Mouse (Mus musculus) CH12.LX (cell line): ENCODE data around the gene Pou2f1.

Source experiments
- CTCF ChIP-seq, 2 experiments: IDR thresholded peaks in 1 of 2; conservative IDR thresholded peaks in 1 of 2; 2 replicates each; pipeline ENCODE4 v1.5.1; 2011 to 2012; ENCODE audit warnings: low read depth in 2 of 2, low read length in 2 of 2, improper control_type of control experiment in 1 of 2, inconsistent platforms in 1 of 2, mild to moderate bottlenecking in 1 of 2, moderate library complexity in 1 of 2
- EP300 ChIP-seq: IDR thresholded peaks from 2 replicates; pipeline ENCODE4 v1.6.1; 2011; ENCODE audit warnings: low read length, improper control_type of control experiment
- HCFC1 ChIP-seq: IDR thresholded peaks from 2 replicates; pipeline ENCODE4 v1.6.1; 2012; ENCODE audit warnings: low read depth, mild to moderate bottlenecking, inconsistent platforms, low read length, improper control_type of control experiment
- USF1 ChIP-seq: IDR thresholded peaks from 2 replicates; pipeline ENCODE4 v1.6.1; 2014; ENCODE audit warnings: low read depth, mild to moderate bottlenecking, inconsistent platforms, low read length, improper control_type of control experiment

GRCm38 (mm10) chr1:165868659-165869058 lies 133.8 kb downstream of the Pou2f1 start:
- TF ChIP-seq CTCF (conservative IDR thresholded peaks at IDR 0.05 in 1 of 2, IDR thresholded peaks at IDR 0.05 in 1 of 2; ENCODE audit: low read depth in 2 of 2, low read length in 2 of 2) (no peak), USF1 (no peak), EP300 (no peak), HCFC1 (no peak)
